Mouse (Mus musculus) gastrocnemius, adult 2 months (tissue): Measurements from ENCODE around the gene Adipor2. TPM values are rescaled to one million over a fixed set of nuclear protein-coding genes. Genes with fewer than 3 reads are reported as not detected.

Experiments used
- DNase-seq: peaks from one replicate; pipeline ENCODE4 v3.0.0; 2022
- H3K27ac ChIP-seq: fragments of 200-600 bp; 2 replicates; pipeline ENCODE4 v1.8.1; 2022; ENCODE audit warnings: mild to moderate bottlenecking
- H3K4me3 ChIP-seq: fragments of 200-600 bp; 2 replicates; pipeline ENCODE4 v1.8.1; 2022; ENCODE audit warnings: mild to moderate bottlenecking, moderate library complexity
- CTCF ChIP-seq: fragments of 200-600 bp; IDR thresholded peaks from 2 replicates; pipeline ENCODE4 v1.8.1; 2022; ENCODE audit warnings: antibody characterized with exemption, mild to moderate bottlenecking, moderate library complexity
- intact Hi-C: fragments of 180-260 bp; cut with DNase I; formaldehyde crosslinking; loops from one replicate; pipeline ENCODE4 v1.15.1; 2025
- total RNA-seq, 2 experiments: library from RNA; stranded (reverse); gene quantifications; 2 replicates each; pipeline ENCODE4 v1.2.3; 2021

The Adipor2 gene
- total RNA-seq, 2 experiments from 2014 or later: 87.7 to 94.8 TPM

DNA sequence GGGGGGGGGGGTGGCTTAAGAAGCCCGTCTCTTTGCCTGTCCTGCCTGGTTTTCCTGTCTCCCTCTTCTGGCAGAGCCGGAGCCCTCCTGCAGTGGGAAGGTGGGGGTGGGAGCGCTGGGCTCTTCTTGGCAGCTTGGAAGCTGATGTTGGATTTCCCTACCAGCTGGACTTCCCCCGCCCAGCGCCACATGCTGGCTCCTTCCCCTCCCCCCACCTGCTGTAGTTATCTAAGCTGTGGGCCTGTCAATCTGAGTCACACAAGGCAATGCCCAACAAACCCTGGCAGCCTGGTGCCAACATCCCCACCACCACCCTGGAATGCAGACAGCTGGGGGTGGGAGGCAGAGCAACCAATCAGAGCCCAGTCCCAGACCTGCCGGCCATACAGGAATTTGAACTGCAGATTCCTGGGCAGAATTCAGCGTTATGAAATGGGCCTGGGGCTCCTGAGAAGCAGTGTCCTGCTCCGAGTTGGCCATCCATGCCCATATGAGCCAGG, 88.2 kb downstream of the Adipor2 start:
- intact Hi-C loops: no loop called here
- no peak for TF ChIP-seq CTCF
- Histone ChIP-seq H3K4me3 (peak overlapping the region; percentile 15), H3K27ac (no peak overlapping the region)
- peak; percentile 47 for DNase-seq

DNA sequence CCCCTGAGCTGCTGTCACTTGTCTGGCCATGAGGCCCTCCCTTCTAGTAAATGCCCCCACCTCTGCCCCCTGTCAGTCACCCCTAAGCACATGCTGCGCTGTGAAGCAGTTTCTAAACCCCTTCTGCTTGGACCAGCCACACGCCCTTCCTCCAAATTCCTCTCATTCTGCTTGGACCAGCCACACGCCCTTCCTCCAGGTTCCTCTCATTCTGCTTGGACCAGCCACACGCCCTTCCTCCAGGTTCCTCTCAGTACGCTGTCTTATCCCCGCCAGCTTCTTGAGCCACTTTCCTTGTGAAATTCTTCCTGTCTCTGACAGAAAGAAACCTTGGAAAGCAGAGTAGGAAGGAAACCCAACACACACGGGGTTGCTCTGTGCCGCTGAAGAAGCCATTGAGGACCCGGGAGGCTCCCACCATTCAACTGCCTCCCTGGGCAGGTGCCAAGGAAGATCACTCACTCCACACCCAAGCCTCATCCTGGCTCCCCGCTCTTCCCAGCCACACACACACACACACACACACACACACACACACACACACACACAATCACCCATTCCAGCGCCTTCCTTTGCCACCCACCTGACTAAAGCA, 88.9 kb downstream of the Adipor2 start:
- TF ChIP-seq CTCF: no peak
- H3K4me3 ChIP-seq: no peak overlapping the region
- intact Hi-C loops: no loop called here
- H3K27ac ChIP-seq: no peak overlapping the region
- DNase-seq: no peak

DNA sequence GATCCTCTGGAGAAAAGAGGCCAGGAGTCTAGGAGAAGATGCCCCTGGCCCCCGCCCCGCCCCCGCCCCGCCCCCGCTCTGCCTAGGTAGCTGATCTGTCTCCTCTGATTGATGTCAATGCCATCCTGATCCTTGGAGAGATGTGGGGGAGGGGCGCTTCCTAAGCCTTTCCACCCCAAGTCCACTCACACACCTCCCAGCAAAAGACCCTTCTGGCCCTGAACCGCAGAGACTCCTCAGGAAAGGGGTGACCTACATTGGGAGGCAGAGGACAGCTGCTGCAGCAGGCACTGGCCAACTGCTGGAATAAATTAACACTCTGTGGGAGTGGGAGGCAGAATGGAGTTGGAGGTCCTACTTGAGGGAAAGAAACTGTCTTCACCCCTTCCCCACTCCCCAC, 91.0 kb downstream of the Adipor2 start:
- intact Hi-C loops: no loop called here

DNA sequence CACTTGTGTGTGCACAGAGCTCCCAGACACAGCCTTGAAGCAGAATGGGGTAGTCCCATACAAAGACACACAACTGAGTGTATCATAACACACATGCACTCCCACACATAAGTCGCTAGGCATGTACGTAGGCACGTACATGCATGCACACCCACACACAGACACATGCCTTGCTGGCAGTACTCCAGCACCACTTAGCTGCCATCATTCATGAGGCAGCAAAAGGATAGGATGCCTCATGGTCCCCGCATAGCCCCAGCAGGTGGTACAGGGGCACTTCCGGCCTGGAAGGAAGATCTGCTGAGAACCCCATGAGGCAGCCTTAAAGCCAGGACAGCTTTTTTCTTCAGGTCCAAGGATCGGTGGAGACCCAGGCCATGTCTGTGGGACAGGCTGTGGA, 91.5 kb downstream of the Adipor2 start:
- TF ChIP-seq CTCF: no peak
- DNase-seq: no peak
- Histone ChIP-seq H3K27ac (no peak overlapping the region), H3K4me3 (no peak overlapping the region)
- intact Hi-C loops: no loop called here

More for the DNA sequence above, 91.0 kb downstream of the Adipor2 start:
- Histone ChIP-seq H3K27ac (no peak overlapping the region), H3K4me3 (no peak overlapping the region)
- no peak for DNase-seq
- TF ChIP-seq CTCF: no peak

DNA sequence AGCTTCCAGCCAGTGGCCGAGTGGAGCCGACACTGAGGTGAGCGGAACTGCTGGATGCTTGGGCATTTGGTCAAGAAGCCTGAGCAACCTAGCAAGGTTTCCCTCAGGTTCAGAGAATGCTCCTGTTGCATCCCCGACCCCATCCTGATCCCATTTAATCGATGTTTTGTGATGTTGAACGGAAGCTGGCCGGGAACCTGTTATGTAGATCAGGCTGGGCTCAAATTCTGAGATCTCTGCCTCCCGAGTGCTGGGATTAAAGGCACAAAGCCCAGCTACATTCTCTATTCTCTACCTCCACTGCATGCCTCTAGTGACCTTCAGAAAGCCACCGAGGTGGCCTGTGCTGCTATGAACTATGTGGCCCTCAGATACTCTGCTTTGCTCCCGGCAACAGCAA, 92.7 kb downstream of the Adipor2 start:
- no peak overlapping the region for H3K4me3 ChIP-seq
- intact Hi-C loops: no loop called here
- no peak for DNase-seq
- no peak for TF ChIP-seq CTCF
- H3K27ac ChIP-seq: no peak overlapping the region

DNA sequence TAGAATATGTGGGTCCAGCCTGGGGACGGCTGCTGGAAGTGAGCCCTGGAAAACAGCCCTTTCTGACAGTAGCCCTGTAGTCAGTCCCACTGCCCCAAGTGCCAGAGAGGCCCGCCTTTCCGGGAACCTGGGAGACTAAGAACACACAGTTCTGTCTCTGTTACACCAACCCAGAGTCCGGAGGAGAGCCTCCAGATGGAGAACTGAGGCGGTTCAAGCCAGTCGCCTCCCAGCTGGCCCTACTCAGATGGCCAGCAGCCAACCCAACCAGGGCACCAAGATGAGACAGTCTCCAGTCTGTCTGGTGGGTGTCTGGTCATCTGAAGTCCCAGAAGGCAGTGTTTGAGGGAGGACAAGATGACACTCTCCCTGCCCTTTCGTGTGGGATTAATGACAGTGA, 95.8 kb downstream of the Adipor2 start:
- DNase-seq: no peak
- TF ChIP-seq CTCF: no peak
- no peak overlapping the region for H3K4me3 ChIP-seq
- no peak overlapping the region for H3K27ac ChIP-seq
- intact Hi-C loops: no loop called here

DNA sequence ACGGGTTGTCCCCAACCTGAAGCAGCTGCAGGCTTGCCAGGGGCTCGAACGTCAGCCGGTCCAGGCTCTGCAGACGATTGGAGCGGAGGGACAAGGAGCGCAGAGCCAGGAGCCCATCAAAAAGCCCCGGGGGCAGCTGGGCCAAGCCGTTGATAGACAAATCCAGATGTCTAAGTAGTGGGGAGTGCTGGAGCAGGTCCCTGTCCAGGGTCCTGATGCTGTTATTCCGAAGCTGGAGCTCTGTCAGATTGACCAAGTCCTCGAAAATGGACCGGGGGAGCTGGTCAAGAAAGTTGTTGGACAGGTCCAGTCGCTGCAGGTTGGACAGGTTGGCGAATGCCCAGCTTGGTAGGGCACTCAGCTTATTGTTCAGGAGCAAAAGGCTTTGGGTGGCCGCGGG, 97.0 kb downstream of the Adipor2 start:
- Histone ChIP-seq H3K27ac (no peak overlapping the region), H3K4me3 (no peak overlapping the region)
- no peak for TF ChIP-seq CTCF
- DNase-seq: no peak
- intact Hi-C loops: no loop called here

DNA sequence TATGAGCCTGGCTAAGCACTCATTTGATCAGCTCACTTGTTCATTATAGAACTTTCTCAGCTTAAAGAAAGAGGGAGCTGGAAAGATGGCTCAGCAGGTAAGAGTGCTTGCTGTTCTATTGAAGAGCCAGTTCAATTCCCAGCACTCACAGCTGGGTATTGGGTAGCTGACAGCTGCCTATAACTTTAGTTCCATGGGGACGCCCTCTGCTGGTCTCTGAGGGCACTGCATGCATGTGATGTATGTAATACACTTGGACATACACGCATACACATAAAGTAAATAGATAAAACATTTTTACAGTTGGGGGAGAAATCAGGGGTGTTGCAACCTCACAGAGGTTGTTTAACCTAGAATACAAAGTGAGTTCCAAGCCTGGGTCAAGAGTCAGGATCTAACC, 98.1 kb downstream of the Adipor2 start:
- TF ChIP-seq CTCF: peak; percentile 29; the same call in 1 of the 2 replicates
- DNase-seq: no peak
- Histone ChIP-seq H3K4me3 (no peak overlapping the region), H3K27ac (no peak overlapping the region)
- intact Hi-C loops: no loop called here

DNA sequence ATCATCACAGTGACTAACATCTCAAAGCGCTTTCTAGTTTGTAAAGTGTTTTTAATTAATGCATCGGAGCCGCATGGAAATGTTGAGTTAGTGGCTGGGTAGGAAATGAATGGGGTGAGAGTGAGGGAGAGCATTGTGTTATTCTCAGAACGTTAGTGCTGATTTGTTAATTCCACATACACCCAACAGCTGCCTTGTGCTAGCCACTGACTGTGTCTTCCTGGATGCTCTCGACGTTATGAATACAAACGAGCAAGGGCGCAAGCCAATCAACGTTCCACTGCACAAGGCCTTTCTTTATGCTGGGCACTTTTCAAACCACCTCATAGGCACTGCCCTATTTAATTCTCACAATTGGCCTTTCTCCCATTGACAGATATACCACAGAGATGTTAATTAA, 98.8 kb downstream of the Adipor2 start:
- TF ChIP-seq CTCF: no peak
- no peak for DNase-seq
- intact Hi-C loops: no loop called here
- Histone ChIP-seq H3K4me3 (no peak overlapping the region), H3K27ac (no peak overlapping the region)

DNA sequence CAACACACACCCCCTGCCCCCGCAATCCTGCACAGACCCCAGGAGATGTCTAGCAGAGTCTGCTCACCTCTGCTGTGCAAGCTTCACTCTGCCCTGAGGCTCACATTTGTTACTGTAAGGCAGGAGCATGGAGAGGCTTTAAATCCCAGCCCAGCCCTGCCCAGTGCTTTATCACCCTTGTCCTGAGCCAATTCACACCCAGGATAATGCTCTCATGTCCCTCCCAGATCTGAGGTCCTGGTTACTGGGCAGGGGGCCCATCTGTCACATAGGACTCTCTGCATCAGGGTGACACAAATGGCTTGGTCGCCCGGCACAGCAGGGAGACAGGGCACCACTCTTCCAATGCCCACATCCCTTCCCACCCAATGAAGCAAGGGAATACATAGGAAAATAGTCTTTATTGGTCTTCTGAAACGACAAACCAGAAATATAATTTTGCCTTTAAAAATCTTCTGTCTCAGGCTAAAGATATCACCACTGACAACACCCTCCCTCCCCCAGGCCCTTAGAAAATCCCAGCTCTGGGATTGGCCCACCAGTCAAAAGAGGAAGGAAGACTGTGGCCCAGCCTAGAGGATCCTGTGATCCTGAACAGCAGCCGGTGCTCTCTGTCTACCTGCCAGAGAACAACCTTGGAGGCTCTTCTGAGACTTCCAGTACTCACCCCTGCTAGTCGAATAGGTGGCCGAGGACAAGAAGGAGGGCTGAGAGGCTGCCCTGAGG, 102.6 kb downstream of the Adipor2 start:
- DNase-seq: no peak
- no peak overlapping the region for H3K4me3 ChIP-seq
- no peak for TF ChIP-seq CTCF
- no peak overlapping the region for H3K27ac ChIP-seq
- intact Hi-C loops: no loop called here

DNA sequence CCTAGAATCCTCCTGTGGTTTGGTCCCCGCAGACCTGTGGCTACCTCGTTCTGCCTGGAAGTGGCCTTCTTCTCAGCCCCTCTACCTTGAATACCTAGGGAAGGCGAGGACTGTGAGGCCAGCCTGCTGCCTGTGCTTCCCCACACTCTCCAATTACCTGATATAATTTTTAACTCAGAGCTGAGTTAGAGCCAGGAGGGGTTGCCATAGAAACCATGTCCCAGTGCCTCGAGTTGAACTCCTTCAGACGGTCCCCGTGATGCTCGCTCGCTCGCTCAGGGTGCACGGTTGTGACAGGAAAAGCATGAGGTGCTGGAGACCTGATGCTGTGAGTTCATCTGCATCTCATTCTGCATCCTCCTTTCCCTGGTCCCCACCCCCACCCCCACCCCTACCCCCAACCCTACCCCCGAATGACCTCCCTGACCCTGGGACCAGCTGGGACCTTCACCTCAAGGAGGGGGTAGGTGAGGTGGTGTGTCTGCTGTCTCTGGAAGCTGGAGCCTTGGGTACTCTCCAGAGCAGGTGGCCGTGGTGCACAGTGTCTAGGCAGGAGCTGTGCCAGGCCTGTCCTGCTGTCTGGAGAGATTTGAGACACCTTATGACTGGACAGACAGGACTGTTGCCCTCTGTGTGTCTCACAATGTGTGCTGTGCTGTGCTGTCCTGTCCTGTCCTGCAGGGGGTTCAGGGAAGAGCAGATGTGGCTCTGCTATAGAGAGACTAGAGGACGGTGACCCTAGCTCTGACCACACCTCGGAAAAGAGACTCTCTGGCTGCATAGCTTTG, 103.7 kb downstream of the Adipor2 start:
- TF ChIP-seq CTCF: no peak
- intact Hi-C loops: no loop called here
- DNase-seq: no peak
- no peak overlapping the region for H3K27ac ChIP-seq
- no peak overlapping the region for H3K4me3 ChIP-seq

DNA sequence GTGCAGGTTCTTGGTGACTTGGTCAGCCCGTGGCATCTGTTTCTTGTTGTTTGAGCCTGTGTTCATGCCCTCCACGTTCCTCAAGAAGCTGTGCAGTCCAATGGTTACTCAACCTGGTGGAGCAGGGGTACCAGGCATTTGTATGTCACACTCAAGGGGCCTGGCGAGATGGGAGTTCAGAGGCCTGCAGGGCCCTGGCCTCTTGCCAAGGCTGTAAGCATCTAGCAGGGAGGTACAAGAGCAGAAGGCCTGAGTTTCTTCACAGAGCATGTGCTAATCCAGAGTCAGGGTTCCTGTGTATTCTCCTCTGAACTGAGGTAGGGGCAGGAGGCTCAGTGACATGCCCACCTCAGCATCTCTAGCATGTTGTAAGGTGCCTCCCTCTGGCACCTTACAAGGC, 104.4 kb downstream of the Adipor2 start:
- intact Hi-C loops: no loop called here
- peak; percentile 19 for DNase-seq
- Histone ChIP-seq H3K27ac (no peak overlapping the region), H3K4me3 (no peak overlapping the region)
- no peak for TF ChIP-seq CTCF

DNA sequence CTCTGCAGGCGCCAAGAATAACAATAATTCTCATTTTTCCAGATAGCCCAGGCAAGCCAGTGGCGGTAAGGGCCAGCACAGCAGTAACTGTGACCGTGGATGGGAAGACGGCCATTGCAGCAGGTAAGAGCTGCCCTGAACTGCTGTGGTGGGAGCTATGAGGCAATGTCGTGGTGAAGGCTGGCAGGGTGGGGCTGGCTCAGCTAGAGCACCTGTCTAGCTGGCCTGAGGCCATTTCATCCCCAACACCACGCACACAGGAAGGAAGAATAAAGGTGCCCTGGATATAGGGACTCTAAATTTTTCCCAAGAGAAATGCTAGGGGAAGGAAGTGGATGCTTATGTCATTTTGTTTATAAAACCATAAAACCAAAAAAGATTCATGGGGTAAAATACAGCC, 105.1 kb downstream of the Adipor2 start:
- intact Hi-C loops: no loop called here
- no peak overlapping the region for H3K27ac ChIP-seq
- no peak for DNase-seq
- TF ChIP-seq CTCF: no peak
- H3K4me3 ChIP-seq: no peak overlapping the region
